Mouse (Mus musculus): ENCODE measurements at regions not wholly inside any gene's neighbourhood (a gene's known extent, or its start where the extent isn't known, plus 50 kb on each side); places are given as distances from the start of the nearest gene placed in this dataset.
"Not testable (repeated sequence)": the region's sequence is repeated elsewhere in the genome, so short reads cannot be mapped to it uniquely, and the experiment has no call there.

- CTCF ChIA-PET = no interaction called here
- POLR2A ChIA-PET = no interaction called here
Observed at GRCm38 (mm10) chr12:65325347-65325746, 100.0 kb downstream of the Wdr20rt start.

- ChIA-PET CTCF (no interaction called here), POLR2A (no interaction called here)
Observed at GRCm38 (mm10) chr12:65328532-65328931, 103.2 kb downstream of the Wdr20rt start.

- CTCF ChIA-PET = no interaction called here
- POLR2A ChIA-PET = interaction anchor here in 1 of 4 experiments (1.0 kb wide), 1 partner anchor 77 kb away, joined by 4 read pairs; no protein-coding TSS in a partner anchor
Observed at GRCm38 (mm10) chr12:65329678-65330077, 104.4 kb downstream of the Wdr20rt start.

GRCm38 (mm10) chr12:65340009-65340408 is 114.7 kb downstream of the Wdr20rt start:
- POLR2A ChIA-PET = no interaction called here
- CTCF ChIA-PET = no interaction called here

- ChIA-PET CTCF (no interaction called here), POLR2A (no interaction called here)
Observed at GRCm38 (mm10) chr12:65347251-65347650, 121.9 kb downstream of the Wdr20rt start.

GRCm38 (mm10) chr12:65349535-65349934 is 124.2 kb downstream of the Wdr20rt start:
- ChIA-PET CTCF (no interaction called here), POLR2A (no interaction called here)

GRCm38 (mm10) chr12:65364179-65364578 is 138.9 kb downstream of the Wdr20rt start:
- ChIA-PET CTCF (interaction anchor here in 2 of 4 experiments (0.6 to 0.9 kb wide), 3 partner anchors 11 to 222 kb away, joined by 4 to 7 read pairs (median 4); no protein-coding TSS in a partner anchor), POLR2A (interaction anchor here in 1 of 4 experiments (0.8 kb wide), 1 partner anchor 105 kb away, joined by 3 read pairs; no protein-coding TSS in a partner anchor)

GRCm38 (mm10) chr12:65367334-65367733 is 142.0 kb downstream of the Wdr20rt start:
- ChIA-PET CTCF (no interaction called here), POLR2A (no interaction called here)

GRCm38 (mm10) chr12:65367866-65368419 is 142.6 kb downstream of the Wdr20rt start:
- CTCF ChIA-PET = no interaction called here
- POLR2A ChIA-PET = no interaction called here

- POLR2A ChIA-PET = no interaction called here
- CTCF ChIA-PET = no interaction called here
Observed at GRCm38 (mm10) chr12:65371650-65372049, 146.3 kb downstream of the Wdr20rt start.

- CTCF ChIA-PET = no interaction called here
- POLR2A ChIA-PET = no interaction called here
Observed at GRCm38 (mm10) chr12:65379321-65379720, 154.0 kb downstream of the Wdr20rt start.

- CTCF ChIA-PET = no interaction called here
Observed at GRCm38 (mm10) chr12:65382118-65382791, 156.9 kb downstream of the Wdr20rt start.

GRCm38 (mm10) chr12:65382796-65383195 is 157.5 kb downstream of the Wdr20rt start:
- CTCF ChIA-PET = not testable (repeated sequence)
- POLR2A ChIA-PET = interaction anchor here in 2 of 4 experiments (0.6 to 0.7 kb wide), 2 partner anchors 28 to 143 kb away, joined by 4 to 5 read pairs; no protein-coding TSS in a partner anchor

More at GRCm38 (mm10) chr12:65382118-65382791, 156.9 kb downstream of the Wdr20rt start:
- POLR2A ChIA-PET = interaction anchor here in 1 of 4 experiments (0.6 kb wide), 1 partner anchor 142 kb away, joined by 5 read pairs; no protein-coding TSS in a partner anchor

- CTCF ChIA-PET = no interaction called here
- POLR2A ChIA-PET = no interaction called here
Observed at GRCm38 (mm10) chr12:65386005-65386645, 160.8 kb downstream of the Wdr20rt start.

GRCm38 (mm10) chr12:65387042-65387441 is 161.7 kb downstream of the Wdr20rt start:
- CTCF ChIA-PET = no interaction called here
- POLR2A ChIA-PET = no interaction called here

- CTCF ChIA-PET = no interaction called here
- POLR2A ChIA-PET = no interaction called here
Observed at GRCm38 (mm10) chr12:65389512-65389911, 164.2 kb downstream of the Wdr20rt start.

GRCm38 (mm10) chr12:65390330-65390729 is 165.0 kb downstream of the Wdr20rt start:
- ChIA-PET POLR2A (no interaction called here), CTCF (no interaction called here)

- CTCF ChIA-PET = no interaction called here
- POLR2A ChIA-PET = no interaction called here
Observed at GRCm38 (mm10) chr12:65401728-65402419, 176.6 kb downstream of the Wdr20rt start.

- ChIA-PET POLR2A (interaction anchor here in 1 of 4 experiments (0.6 kb wide), 1 partner anchor 199 kb away, joined by 3 read pairs; no protein-coding TSS in a partner anchor), CTCF (interaction anchor here in 1 of 4 experiments (0.6 kb wide), 1 partner anchor 22 kb away, joined by 3 read pairs; no protein-coding TSS in a partner anchor)
Observed at GRCm38 (mm10) chr12:65403124-65403523, 177.8 kb downstream of the Wdr20rt start.

- POLR2A ChIA-PET = no interaction called here
- CTCF ChIA-PET = no interaction called here
Observed at GRCm38 (mm10) chr12:65413034-65413700, 187.8 kb downstream of the Wdr20rt start.
